Mouse (Mus musculus) MEL (cell line): ENCODE measurements around the gene C9. TPM values are rescaled to one million over a fixed set of nuclear protein-coding genes. Genes with fewer than 3 reads are reported as not detected.

Experiments
- DNase-seq: peaks from one replicate; pipeline ENCODE4 v3.0.0; 2011; ENCODE audit warnings: low read depth, low spot score
- H3K27ac ChIP-seq: 2 replicates; pipeline ENCODE4 v1.5.1; 2012; ENCODE audit warnings: low read depth, mild to moderate bottlenecking, control low read depth, low read length, moderate library complexity; ENCODE audit not compliant: control insufficient read depth
- H3K27me3 ChIP-seq, 2 experiments: fragments of 150-350 bp in 1 of 2; sonication (generic) in 1 of 2; 2 replicates each; pipeline ENCODE4 v1.6.1; 2012; ENCODE audit warnings: low read length in 2 of 2, mild to moderate bottlenecking in 2 of 2, improper control_type of control experiment in 1 of 2, moderate library complexity in 1 of 2; ENCODE audit not compliant: insufficient read depth in 2 of 2, control insufficient read depth in 1 of 2
- H3K36me3 ChIP-seq, 2 experiments: 2 replicates each; pipeline ENCODE4 v1.6.1; 2012 to 2014; ENCODE audit warnings: low read length in 2 of 2, improper control_type of control experiment in 1 of 2, inconsistent platforms in 1 of 2, mild to moderate bottlenecking in 1 of 2; ENCODE audit not compliant: insufficient read depth in 2 of 2, control insufficient read depth in 1 of 2
- H3K4me1 ChIP-seq, 2 experiments: fragments of 150-350 bp in 1 of 2; sonication (generic) in 1 of 2; 2 replicates each; pipeline ENCODE4 v1.6.1; 2012; ENCODE audit warnings: low read length in 2 of 2, improper control_type of control experiment in 1 of 2, mild to moderate bottlenecking in 1 of 2; ENCODE audit not compliant: insufficient read depth in 2 of 2, control insufficient read depth in 1 of 2
- H3K4me3 ChIP-seq, 2 experiments: fragments of 150-350 bp in 1 of 2; sonication (generic) in 1 of 2; 2 replicates each; pipeline ENCODE4 v1.5.1; 2012; ENCODE audit warnings: low read depth in 2 of 2, low read length in 2 of 2, mild to moderate bottlenecking in 2 of 2, moderate library complexity in 2 of 2, control low read depth in 1 of 2, improper control_type of control experiment in 1 of 2; ENCODE audit not compliant: control insufficient read depth in 1 of 2, insufficient read depth in 1 of 2
- H3K79me2 ChIP-seq: 2 replicates; pipeline ENCODE4 v1.6.1; 2012; ENCODE audit warnings: mild to moderate bottlenecking, low read length, moderate library complexity; ENCODE audit not compliant: control insufficient read depth, poor library complexity, insufficient read depth
- H3K9ac ChIP-seq: 2 replicates; pipeline ENCODE4 v1.6.1; 2012; ENCODE audit warnings: low read depth, mild to moderate bottlenecking, control low read depth, low read length, moderate library complexity; ENCODE audit not compliant: control insufficient read depth, poor library complexity, severe bottlenecking
- H3K9me3 ChIP-seq: fragments of 150-350 bp; sonication (generic); replicated peaks from 2 replicates; pipeline ENCODE4 v1.6.1; 2012; ENCODE audit warnings: mild to moderate bottlenecking, low read length, improper control_type of control experiment, moderate library complexity; ENCODE audit not compliant: insufficient read depth
- BHLHE40 ChIP-seq: IDR thresholded peaks from 2 replicates; pipeline ENCODE4 v1.6.1; 2012; ENCODE audit warnings: low read depth, mild to moderate bottlenecking, inconsistent platforms, low read length, improper control_type of control experiment, borderline replicate concordance
- CHD2 ChIP-seq: IDR thresholded peaks from 2 replicates; pipeline ENCODE4 v1.6.1; 2011; ENCODE audit warnings: low read length, improper control_type of control experiment
- CTCF ChIP-seq, 3 experiments: IDR thresholded peaks in 2 of 3; conservative IDR thresholded peaks in 1 of 3; 2 replicates each; pipeline ENCODE4 v1.5.1; 2011 to 2012; ENCODE audit warnings: low read length in 3 of 3, low read depth in 2 of 3, mild to moderate bottlenecking in 2 of 3, improper control_type of control experiment in 1 of 3, inconsistent platforms in 1 of 3, mixed read lengths in 1 of 3, moderate library complexity in 1 of 3; ENCODE audit not compliant: control insufficient read depth in 1 of 3, insufficient read depth in 1 of 3, poor library complexity in 1 of 3, severe bottlenecking in 1 of 3
- EP300 ChIP-seq, 2 experiments: IDR thresholded peaks; 2 replicates each; pipeline ENCODE4 v1.6.1; 2011; ENCODE audit warnings: improper control_type of control experiment in 2 of 2, low read length in 2 of 2, low read depth in 1 of 2, mild to moderate bottlenecking in 1 of 2
- ETS1 ChIP-seq: IDR thresholded peaks from 2 replicates; pipeline ENCODE4 v1.6.1; 2012; ENCODE audit warnings: low read depth, mild to moderate bottlenecking, inconsistent platforms, low read length, improper control_type of control experiment, moderate library complexity
- GATA1 ChIP-seq: IDR thresholded peaks from 2 replicates; pipeline ENCODE4 v1.6.1; 2011; ENCODE audit warnings: low read depth, low read length, improper control_type of control experiment
- JUND ChIP-seq: IDR thresholded peaks from 2 replicates; pipeline ENCODE4 v1.6.1; 2011; ENCODE audit warnings: low read depth, mild to moderate bottlenecking, improper control_type of control experiment, low read length
- KAT2A ChIP-seq: conservative IDR thresholded peaks from 2 replicates; pipeline ENCODE4 v1.6.1; 2012; ENCODE audit warnings: low read depth, low read length, improper control_type of control experiment, inconsistent platforms
- MAFK ChIP-seq: IDR thresholded peaks from 2 replicates; pipeline ENCODE4 v1.6.1; 2011; ENCODE audit warnings: low read depth, mild to moderate bottlenecking, low read length, improper control_type of control experiment, borderline replicate concordance
- MAZ ChIP-seq: IDR thresholded peaks from 2 replicates; pipeline ENCODE4 v1.6.1; 2012; ENCODE audit warnings: low read depth, mild to moderate bottlenecking, inconsistent platforms, low read length, improper control_type of control experiment
- MEF2A ChIP-seq: IDR thresholded peaks from 2 replicates; pipeline ENCODE4 v1.6.1; 2014; ENCODE audit warnings: low read depth, mild to moderate bottlenecking, inconsistent platforms, low read length, improper control_type of control experiment; ENCODE audit not compliant: poor library complexity, insufficient replicate concordance, severe bottlenecking; ENCODE audit errors: extremely low read depth
- MYB ChIP-seq: IDR thresholded peaks from 2 replicates; pipeline ENCODE4 v1.6.1; 2011; ENCODE audit warnings: mild to moderate bottlenecking, low read depth, low read length, improper control_type of control experiment
- MYC ChIP-seq: IDR thresholded peaks from 2 replicates; pipeline ENCODE4 v1.6.1; 2011; ENCODE audit warnings: low read depth, mild to moderate bottlenecking, low read length, improper control_type of control experiment, moderate library complexity
- NRF1 ChIP-seq: IDR thresholded peaks from 2 replicates; pipeline ENCODE4 v1.6.1; 2014; ENCODE audit warnings: low read depth, mild to moderate bottlenecking, inconsistent platforms, low read length, improper control_type of control experiment, moderate library complexity; ENCODE audit not compliant: poor library complexity, insufficient read depth, severe bottlenecking
- POLR2A ChIP-seq, 2 experiments: IDR thresholded peaks; 2 replicates each; pipeline ENCODE4 v1.6.1; 2011 to 2012; ENCODE audit warnings: low read length in 2 of 2, mild to moderate bottlenecking in 2 of 2, control low read depth in 1 of 2, improper control_type of control experiment in 1 of 2, low read depth in 1 of 2, moderate library complexity in 1 of 2; ENCODE audit not compliant: control insufficient read depth in 1 of 2, insufficient read depth in 1 of 2, poor library complexity in 1 of 2
- POLR2AphosphoS5 ChIP-seq: IDR thresholded peaks from 2 replicates; pipeline ENCODE4 v1.6.1; 2012; ENCODE audit warnings: low read depth, borderline replicate concordance, mild to moderate bottlenecking, inconsistent platforms, low read length, moderate library complexity, mixed read lengths
- RCOR1 ChIP-seq: IDR thresholded peaks from 2 replicates; pipeline ENCODE4 v1.6.1; 2012; ENCODE audit warnings: low read depth, mild to moderate bottlenecking, inconsistent platforms, low read length, improper control_type of control experiment
- SIN3A ChIP-seq: IDR thresholded peaks from 2 replicates; pipeline ENCODE4 v1.6.1; 2012; ENCODE audit warnings: low read length, improper control_type of control experiment, inconsistent platforms
- SMC3 ChIP-seq: IDR thresholded peaks from 2 replicates; pipeline ENCODE4 v1.6.1; 2011; ENCODE audit warnings: low read depth, low read length, improper control_type of control experiment
- TAL1 ChIP-seq: IDR thresholded peaks from 2 replicates; pipeline ENCODE4 v1.6.1; 2012; ENCODE audit warnings: mild to moderate bottlenecking, inconsistent platforms, low read length, moderate library complexity, mixed read lengths
- TBP ChIP-seq: IDR thresholded peaks from 2 replicates; pipeline ENCODE4 v1.8.0; 2011; ENCODE audit warnings: low read depth, low read length, improper control_type of control experiment
- TCF12 ChIP-seq: IDR thresholded peaks from 2 replicates; pipeline ENCODE4 v1.6.1; 2014; ENCODE audit warnings: low read depth, mild to moderate bottlenecking, inconsistent platforms, low read length, improper control_type of control experiment, moderate library complexity
- USF1 ChIP-seq: IDR thresholded peaks from 2 replicates; pipeline ENCODE4 v1.6.1; 2014; ENCODE audit warnings: low read depth, mild to moderate bottlenecking, inconsistent platforms, low read length, improper control_type of control experiment, moderate library complexity
- ZC3H11A ChIP-seq: IDR thresholded peaks from 2 replicates; pipeline ENCODE4 v1.6.1; 2012; ENCODE audit warnings: low read depth, mild to moderate bottlenecking, inconsistent platforms, low read length, improper control_type of control experiment
- ZMIZ1 ChIP-seq: IDR thresholded peaks from 2 replicates; pipeline ENCODE4 v1.6.1; 2012; ENCODE audit warnings: low read depth, mild to moderate bottlenecking, inconsistent platforms, low read length, improper control_type of control experiment, moderate library complexity
- ZNF384 ChIP-seq: IDR thresholded peaks from 2 replicates; pipeline ENCODE4 v1.6.1; 2012; ENCODE audit warnings: low read depth, mild to moderate bottlenecking, inconsistent platforms, low read length, improper control_type of control experiment
- polyA plus RNA-seq, 2 experiments: library from polyadenylated mRNA; stranded (reverse) in 1 of 2; unstranded in 1 of 2; fragments of >175 nt in 1 of 2; fragments of >200 nt in 1 of 2; gene quantifications; 2 replicates each; pipeline versions ENCODE4 v1.2.1 to v1.2.4; 2012; ENCODE audit warnings: low replicate concordance in 2 of 2, low read depth in 1 of 2; ENCODE audit not compliant: insufficient read length in 2 of 2, insufficient read depth in 1 of 2, missing spikeins in 1 of 2
- total RNA-seq: library from RNA; depleted of rRNA; stranded (reverse); fragments of 300-350 nt; gene quantifications from 2 replicates; pipeline ENCODE4 v1.2.3, GENCODE M21; 2012; rRNA removed

Gene C9
- total and polyA plus RNA-seq, 3 experiments, result not detected

DNA sequence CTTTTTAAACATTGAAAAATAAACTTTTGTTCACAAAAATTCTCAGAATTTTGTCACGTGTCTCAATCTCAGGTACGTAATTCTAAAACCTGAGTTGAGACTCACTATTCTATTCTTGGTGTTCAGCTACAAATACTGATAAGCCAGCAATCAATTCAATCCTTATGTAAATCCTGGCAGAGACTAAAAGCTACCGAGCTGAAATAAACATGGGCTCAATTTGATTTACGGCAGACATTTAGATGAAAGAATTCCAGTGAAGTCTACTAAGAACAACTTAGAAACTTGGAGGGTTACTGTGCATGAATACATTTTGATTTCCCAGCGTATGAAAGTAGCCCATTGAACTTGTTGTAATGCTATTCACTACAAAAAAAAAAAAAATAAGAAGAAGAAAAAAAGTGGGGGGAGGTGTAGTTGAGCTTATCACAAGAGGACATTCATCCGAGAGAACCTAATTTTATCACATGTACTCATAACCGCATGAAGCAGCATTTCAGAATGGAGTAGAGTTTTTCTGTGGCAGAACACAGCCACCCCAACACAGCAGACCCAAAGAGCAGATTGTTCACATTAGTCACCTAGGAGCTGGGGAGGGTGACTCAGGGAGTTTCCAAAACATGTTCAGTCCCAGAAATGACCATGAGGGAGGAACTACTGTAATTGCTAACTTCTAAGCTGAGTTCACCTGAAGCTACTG is 94.7 kb downstream of the C9 start:
- peak; percentile 93 for DNase-seq
- Histone ChIP-seq H3K79me2 (no peaks in the 10 kb centered on the region; the same call in 1 of the 2 replicates), H3K4me3 (peak overlapping the region in 1 of 2 experiments; percentile 25; a peak in 2 of 4 replicates), H3K4me1 (peaks cover 11 to 25% of the 10 kb centered on the region in 2 experiments), H3K27me3 (no peaks in the 10 kb centered on the region), H3K9me3 (no peaks in the 10 kb centered on the region)
- TF ChIP-seq ETS1, result peak; percentile 97
- peak; percentile 56; the same call in 1 of the 2 replicates for TF ChIP-seq USF1
- peak; percentile 84 for TF ChIP-seq MAFK
- TF ChIP-seq TBP, result peak; percentile 34; the same call in 1 of the 2 replicates
- no peak for TF ChIP-seq POLR2A (IDR thresholded peaks at IDR 0.05; ENCODE audit: control insufficient read depth in 1 of 2, insufficient read depth in 1 of 2, low read depth in 1 of 2, low read length in 2 of 2, poor library complexity in 1 of 2)
- no peak for TF ChIP-seq POLR2AphosphoS5
- TF ChIP-seq CTCF (IDR thresholded peaks at IDR 0.05 in 2 of 3, conservative IDR thresholded peaks at IDR 0.05 in 1 of 3; ENCODE audit: control insufficient read depth in 1 of 3, insufficient read depth in 1 of 3, low read depth in 2 of 3, low read length in 3 of 3, poor library complexity in 1 of 3, severe bottlenecking in 1 of 3), result no peak
- no peak for TF ChIP-seq SMC3
- TF ChIP-seq CHD2, result peak; percentile 61
- TF ChIP-seq ZMIZ1, result no peak
- peak; percentile 95 for TF ChIP-seq GATA1
- TF ChIP-seq EP300 (IDR thresholded peaks at IDR 0.05; ENCODE audit: low read depth in 1 of 2, low read length in 2 of 2), result peak; percentile 95 to 97
- peak; percentile 72; the same call in 1 of the 2 replicates for TF ChIP-seq MYC
- peak; percentile 76 for TF ChIP-seq BHLHE40
- TF ChIP-seq RCOR1, result peak; percentile 96
- no peak for TF ChIP-seq NRF1
- peak; percentile 99 for TF ChIP-seq ZNF384
- TF ChIP-seq MYB, result peak; percentile 59; the same call in 1 of the 2 replicates
- 0 out of 2 replicates have a peak, but pooled peaks have one; percentile 47 for TF ChIP-seq JUND
- peak; percentile 93 for TF ChIP-seq TCF12
- TF ChIP-seq MEF2A, result peak; percentile 89; the same call in 1 of the 2 replicates
- peak; percentile 84; the same call in 1 of the 2 replicates for TF ChIP-seq MAZ
- TF ChIP-seq TAL1, result peak; percentile 83
- TF ChIP-seq ZC3H11A, result no peak
- TF ChIP-seq SIN3A, result peak; percentile 84
- no peak for TF ChIP-seq KAT2A
- TF ChIP-seq, all 39 proteins: peak for 18
- H3K9ac ChIP-seq, result peak overlapping the region; percentile 30
- H3K27ac ChIP-seq, result peak overlapping the region; percentile 84
- peaks cover 0 to 31% of the 10 kb centered on the region in 2 experiments; a peak in 2 of 4 replicates for H3K36me3 ChIP-seq

Other genes starting within 250 kb of the C9 start
- not detected in 2 replicates for gene Dab2, start 145.5 kb upstream of the C9 start, total RNA-seq
- not detected for gene Dab2, start 145.5 kb upstream of the C9 start, polyA plus RNA-seq
- gene Fyb, start 77.5 kb downstream of the C9 start, total RNA-seq, result 196 and 208 TPM in 2 replicates
- 100 to 1,000 TPM in 1 of 2 experiments, not detected in 1; 175 TPM for gene Fyb, start 77.5 kb downstream of the C9 start, polyA plus RNA-seq